ENCODE assay signal across 27 mouse cellular contexts in the genomic region with DNA sequence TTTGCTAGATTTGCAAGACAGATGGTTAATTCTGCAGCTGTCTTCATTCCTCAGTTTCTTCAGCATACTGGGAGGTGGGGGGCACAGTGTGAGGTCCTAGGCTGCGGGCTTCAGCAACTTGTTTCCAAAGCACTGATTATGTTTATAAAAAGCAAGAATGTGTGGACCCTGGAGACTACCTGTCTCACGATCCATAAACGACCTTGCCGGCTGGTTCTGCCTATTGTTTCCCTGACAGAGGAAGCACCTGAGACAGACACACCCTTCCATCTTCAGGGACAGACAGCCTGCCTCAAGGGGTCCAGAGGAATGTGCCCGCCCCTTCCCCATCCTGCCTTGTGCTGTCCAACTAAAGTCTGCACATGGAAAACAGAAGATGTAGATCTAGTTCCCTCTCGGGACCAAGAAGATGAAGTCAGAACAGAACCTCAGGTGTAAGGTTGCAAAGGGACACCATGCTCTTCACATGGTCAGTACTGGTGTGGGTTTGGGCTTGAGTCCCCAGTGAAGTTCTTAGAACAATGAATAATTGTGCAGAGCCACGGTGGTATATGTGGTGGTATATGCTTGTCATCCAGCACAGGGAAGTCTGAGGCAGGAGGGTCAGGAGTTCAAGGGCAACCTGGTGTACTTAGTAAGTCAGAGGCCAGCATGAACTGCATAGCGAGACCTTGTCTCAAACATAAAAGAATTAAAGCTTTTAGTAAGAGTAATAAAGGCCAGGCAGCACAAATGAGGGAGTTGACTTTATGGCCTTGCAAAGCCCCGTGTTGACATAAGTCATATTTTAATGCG. TPM values are rescaled to one million over a fixed set of nuclear protein-coding genes. Genes with fewer than 3 reads are reported as not detected.
DNase-seq lines count a peak whose midpoint lies in the region; ATAC-seq and TF ChIP-seq lines count a peak whose summit lies in the region.
"Had no signal": no experiment of that assay in that cellular context is flagged by ENCODE, and none has a peak within 500 bp of the region (broad histone marks: within the 10 kb centered on the region; RNA-seq: fewer than 3 reads in every experiment).

No protein-coding gene starts in this region.

- intact Hi-C loops in gastrocnemius, adult 2 months (cut with DNase I) = no loop called here
- intact Hi-C loops in left cerebral cortex, adult 2 months (cut with DNase I) = no loop called here

- ATAC-seq in heart, embryonic 12.5 days (ENCODE audit: insufficient number of reproducible peaks, low FRiP score) = 0 out of 2 replicates have a peak, but pooled peaks have one; percentile 2
- 0 out of 2 replicates have a peak, but pooled peaks have one; percentile 12 for ATAC-seq in limb, embryonic 14.5 days (ENCODE audit: low FRiP score, low read depth)
- ATAC-seq: forebrain, embryonic 13.5 days; hindbrain, embryonic 16.5 days; intestine, embryonic 15.5 days; midbrain, embryonic 15.5 days had no signal

- no peak overlapping the region; the same call in 1 of the 2 replicates for H3K4me3 ChIP-seq in gastrocnemius, adult 2 months
- no peak overlapping the region for H3K4me3 ChIP-seq in heart, embryonic 12.5 days
- H3K4me3 ChIP-seq in heart, embryonic 10.5 days = no peak overlapping the region
- H3K4me3 ChIP-seq in ES-E14 (ENCODE audit: insufficient read depth in 1 of 2, low read depth in 1 of 2, low read length in 2 of 2, poor library complexity in 1 of 2, severe bottlenecking in 1 of 2) = peak overlapping the region; percentile 27 to 43; a peak in 3 of 4 replicates
- no peak overlapping the region for H3K4me3 ChIP-seq in limb, embryonic 14.5 days (replicated peaks; ENCODE audit: low read length)
- H3K4me3 ChIP-seq in left cerebral cortex, adult 2 months = no peak overlapping the region
- H3K4me3 ChIP-seq in forebrain, embryonic 10.5 days = no peak overlapping the region
- H3K4me3 ChIP-seq: embryonic facial prominence, embryonic 12.5 days; erythroblast, embryonic 14.5 days; forebrain, embryonic 13.5 days; hindbrain, embryonic 10.5 days; intestine, embryonic 15.5 days; limb, embryonic 15.5 days; megakaryocyte, embryonic 14.5 days; midbrain, embryonic 15.5 days; neural tube, embryonic 12.5 days had no signal

- no peak overlapping the region for H3K9ac ChIP-seq in heart, embryonic 12.5 days
- peak overlapping the region; percentile 15; the same call in 1 of the 2 replicates for H3K9ac ChIP-seq in ES-E14 (ENCODE audit: insufficient read depth, low read depth, low read length, poor library complexity, severe bottlenecking)
- no peak overlapping the region for H3K9ac ChIP-seq in limb, embryonic 14.5 days (ENCODE audit: low read depth, low read length, severe bottlenecking)
- H3K9ac ChIP-seq: embryonic facial prominence, embryonic 12.5 days; forebrain, embryonic 13.5 days; intestine, embryonic 15.5 days; limb, embryonic 15.5 days; liver, embryonic 14.5 days; lung, embryonic 14.5 days; midbrain, embryonic 15.5 days; neural tube, embryonic 12.5 days had no signal

- no peaks in the 10 kb centered on the region for H3K27me3 ChIP-seq in heart, embryonic 12.5 days (replicated peaks)
- no peaks in the 10 kb centered on the region for H3K27me3 ChIP-seq in heart, embryonic 10.5 days (ENCODE audit: insufficient read depth, poor library complexity, severe bottlenecking)
- H3K27me3 ChIP-seq in limb, embryonic 14.5 days (ENCODE audit: control insufficient read depth, insufficient read depth, low read length) = no peaks in the 10 kb centered on the region
- H3K27me3 ChIP-seq in forebrain, embryonic 10.5 days (ENCODE audit: poor library complexity, severe bottlenecking) = peaks cover 7% of the 10 kb centered on the region; the same call in 1 of the 2 replicates
- H3K27me3 ChIP-seq: embryonic facial prominence, embryonic 12.5 days; forebrain, embryonic 13.5 days; intestine, embryonic 15.5 days; limb, embryonic 15.5 days; midbrain, embryonic 15.5 days had no signal

- 0 out of 2 replicates have a peak, but pooled peaks cover 5% of the 10 kb centered on the region for H3K9me3 ChIP-seq in heart, embryonic 12.5 days (replicated peaks)
- H3K9me3 ChIP-seq in heart, embryonic 10.5 days = no peaks in the 10 kb centered on the region
- no peaks in the 10 kb centered on the region for H3K9me3 ChIP-seq in ES-E14 (ENCODE audit: control insufficient read depth, insufficient read depth, low read depth, low read length)
- no peaks in the 10 kb centered on the region for H3K9me3 ChIP-seq in limb, embryonic 14.5 days (ENCODE audit: control insufficient read depth, low read length)
- peaks cover 10% of the 10 kb centered on the region; the same call in 1 of the 2 replicates for H3K9me3 ChIP-seq in forebrain, embryonic 10.5 days
- H3K9me3 ChIP-seq: embryonic facial prominence, embryonic 12.5 days; hindbrain, embryonic 10.5 days; intestine, embryonic 15.5 days; limb, embryonic 15.5 days; midbrain, embryonic 15.5 days had no signal

- no peak overlapping the region for H3K4me2 ChIP-seq in heart, embryonic 12.5 days
- no peak overlapping the region for H3K4me2 ChIP-seq in limb, embryonic 14.5 days (replicated peaks; ENCODE audit: low read depth, low read length, severe bottlenecking)
- H3K4me2 ChIP-seq: embryonic facial prominence, embryonic 12.5 days; forebrain, embryonic 13.5 days; intestine, embryonic 15.5 days; limb, embryonic 15.5 days; lung, embryonic 14.5 days; midbrain, embryonic 15.5 days; neural tube, embryonic 12.5 days had no signal

- H3K36me3 ChIP-seq in heart, embryonic 12.5 days = no peaks in the 10 kb centered on the region
- H3K36me3 ChIP-seq in heart, embryonic 10.5 days = no peaks in the 10 kb centered on the region
- H3K36me3 ChIP-seq in ES-E14 (ENCODE audit: control insufficient read depth, insufficient read depth, low read length, poor library complexity, severe bottlenecking) = no peaks in the 10 kb centered on the region
- H3K36me3 ChIP-seq in limb, embryonic 14.5 days (ENCODE audit: control insufficient read depth, insufficient read depth, low read length) = no peaks in the 10 kb centered on the region
- no peaks in the 10 kb centered on the region for H3K36me3 ChIP-seq in forebrain, embryonic 10.5 days (replicated peaks)
- H3K36me3 ChIP-seq: embryonic facial prominence, embryonic 12.5 days; intestine, embryonic 15.5 days; limb, embryonic 15.5 days; midbrain, embryonic 15.5 days; neural tube, embryonic 12.5 days had no signal

- in situ Hi-C loops in ES-E14 (cut with MboI; ENCODE audit: low sequenced_read_pairs in 2 of 2, unreplicated experiment in 2 of 2) = no loop called here

- 66% methylated on average over 10 of the region's 10 CpGs for WGBS in heart, embryonic 12.5 days
- WGBS in heart, embryonic 10.5 days = 69% methylated on average over 10 of the region's 10 CpGs
- WGBS in limb, embryonic 14.5 days = 70% methylated on average over 10 of the region's 10 CpGs
- WGBS in forebrain, embryonic 10.5 days = 87% methylated on average over 10 of the region's 10 CpGs

- peak overlapping the region; percentile 84 for H3K27ac ChIP-seq in gastrocnemius, adult 2 months
- H3K27ac ChIP-seq in heart, embryonic 12.5 days (ENCODE audit: poor library complexity, severe bottlenecking) = no peak overlapping the region
- no peak overlapping the region for H3K27ac ChIP-seq in heart, embryonic 10.5 days
- H3K27ac ChIP-seq in ES-E14 (ENCODE audit: insufficient read depth, low read depth, low read length, poor library complexity, severe bottlenecking) = peak overlapping the region; percentile 96; the same call in 1 of the 2 replicates
- H3K27ac ChIP-seq in limb, embryonic 14.5 days (replicated peaks; ENCODE audit: low read depth, low read length) = no peak overlapping the region
- no peak overlapping the region for H3K27ac ChIP-seq in left cerebral cortex, adult 2 months
- no peak overlapping the region for H3K27ac ChIP-seq in forebrain, embryonic 10.5 days
- H3K27ac ChIP-seq: embryonic facial prominence, embryonic 12.5 days; forebrain, embryonic 13.5 days; intestine, embryonic 15.5 days; limb, embryonic 15.5 days; liver, embryonic 14.5 days; midbrain, embryonic 15.5 days; neural tube, embryonic 12.5 days had no signal

- no peak for DNase-seq in gastrocnemius, adult 2 months
- no peak for DNase-seq in gastrocnemius, adult 8-10 months (ENCODE audit: low spot score in 2 of 2)
- DNase-seq in heart, embryonic 10.5 days (ENCODE audit: low spot score) = no peak
- DNase-seq in ES-E14 (ENCODE audit: low read depth, low spot score) = peak; percentile 51
- DNase-seq in limb, embryonic 14.5 days (ENCODE audit: low spot score) = no peak
- DNase-seq in left cerebral cortex, adult 2 months (ENCODE audit: extremely low spot score in 1 of 2, low spot score in 2 of 2) = no peak
- DNase-seq in forebrain, embryonic 10.5 days (ENCODE audit: extremely low spot score, low spot score) = no peak
- DNase-seq: adrenal gland, postnatal 25 days; cerebellum, postnatal 10 days; kidney, adult 8-10 months; kidney, postnatal 10 days; lung, embryonic 14.5 days; lung, postnatal 36 days; right cerebral cortex, postnatal 14 days; spleen, adult 18-20 months had no signal

- no peak for TF ChIP-seq CTCF in gastrocnemius, adult 2 months (IDR thresholded peaks at IDR 0.05)
- no peak for TF ChIP-seq CTCF in left cerebral cortex, adult 2 months (IDR thresholded peaks at IDR 0.05)

- peaks cover 26% of the 10 kb centered on the region for H3K4me1 ChIP-seq in heart, embryonic 12.5 days (replicated peaks)
- H3K4me1 ChIP-seq in heart, embryonic 10.5 days = peaks cover 40% of the 10 kb centered on the region
- H3K4me1 ChIP-seq in ES-E14 (ENCODE audit: control insufficient read depth in 2 of 2, insufficient read depth in 2 of 2, low read length in 2 of 2, poor library complexity in 1 of 2) = peaks cover 8 to 14% of the 10 kb centered on the region in 2 experiments; a peak in 3 of 4 replicates
- H3K4me1 ChIP-seq in limb, embryonic 14.5 days (ENCODE audit: control insufficient read depth, insufficient read depth, low read length) = peaks cover 3% of the 10 kb centered on the region
- peaks cover 24% of the 10 kb centered on the region for H3K4me1 ChIP-seq in forebrain, embryonic 10.5 days

- no peak for TF ChIP-seq POLR2A in limb, embryonic 14.5 days (IDR thresholded peaks at IDR 0.05; ENCODE audit: borderline replicate concordance, extremely low read depth, insufficient read depth, insufficient read length)

TF ChIP-seq in ES-E14, 5 proteins besides CTCF, POLR2A, EP300 and RAD21 (continues in another document):
- no peak for TF ChIP-seq MAFK (IDR thresholded peaks at IDR 0.05; ENCODE audit: insufficient read depth, low read depth, low read length)
- TF ChIP-seq CHD2 (IDR thresholded peaks at IDR 0.05; ENCODE audit: low read depth, low read length) = no peak

RNA-seq across cellular contexts. Expression of gene Dnah17, which starts 10.5 kb away (rescaled TPM):
- under 1 TPM; 0.05 to 0.06 TPM for total RNA-seq in gastrocnemius, adult 2 months (2021)
- total RNA-seq in gastrocnemius, adult 8-10 months (2022) = under 1 TPM in 2 of 4 experiments, not detected in 2; 0.02 to 0.03 TPM
- polyA plus RNA-seq in heart, embryonic 12.5 days (2016; fragmentation: Nextera tagmentation; extraction: Ambion mirVana) = 0.10 and 0.26 TPM in 2 replicates
- polyA plus RNA-seq in heart, embryonic 10.5 days (2016; fragmentation: Nextera tagmentation; extraction: Ambion mirVana) = 0.12 and 0.14 TPM in 2 replicates
- 0.40 and 1.0 TPM in 2 replicates for total RNA-seq in ES-E14 (2012; rRNA removed)
- 0.10 TPM in 2 replicates for polyA plus RNA-seq in limb, embryonic 14.5 days (2012; rRNA removed)
- polyA plus RNA-seq in limb, embryonic 14.5 days (2014; fragmentation: Nextera tagmentation; extraction: Ambion mirVana) = 0.11 and 0.17 TPM in 2 replicates
- under 1 TPM; 0.05 to 0.16 TPM for total RNA-seq in left cerebral cortex, adult 2 months (2021)
- 0.18 and 0.27 TPM in 2 replicates for polyA plus RNA-seq in forebrain, embryonic 10.5 days (2016; fragmentation: Nextera tagmentation; extraction: Ambion mirVana)
- polyA plus RNA-seq: erythroblast, embryonic 14.5 days had no signal

Comparison
In these comparisons a context has a peak if more than half of its experiments do, and no peak if none do; other contexts are left out.
1. H3K27ac ChIP-seq: peak in gastrocnemius, adult 2 months (single experiment) and ES-E14 (single experiment); none in heart, embryonic 12.5 days (single experiment), heart, embryonic 10.5 days (single experiment), limb, embryonic 14.5 days (single experiment), left cerebral cortex, adult 2 months (single experiment) and forebrain, embryonic 10.5 days (single experiment).
2. H3K4me3 ChIP-seq: peak in ES-E14 (2 of 2); none in gastrocnemius, adult 2 months (single experiment), heart, embryonic 12.5 days (single experiment), heart, embryonic 10.5 days (single experiment), limb, embryonic 14.5 days (single experiment), left cerebral cortex, adult 2 months (single experiment) and forebrain, embryonic 10.5 days (single experiment).